Mouse (Mus musculus): ENCODE data around the gene Prr11. TPM values are rescaled to one million over a fixed set of nuclear protein-coding genes. Genes with fewer than 3 reads are reported as not detected.
A peak's percentile ranks its signal among the peaks of the same experiment; 100 is the strongest.
"Not testable (repeated sequence)": the region's sequence is repeated elsewhere in the genome, so short reads cannot be mapped to it uniquely, and the experiment has no call there.

Gene Prr11
- polyA plus RNA-seq, 1 experiment from 2014 or later = 1.7 TPM

GRCm38 (mm10) chr11:87062087-87062486, 46.4 kb downstream of the Prr11 start:
- no peaks in the 10 kb centered on the region for H3K27me3 ChIP-seq (ENCODE audit: control insufficient read depth, insufficient read depth, low read depth, low read length)
- peaks cover 23% of the 10 kb centered on the region for H3K36me3 ChIP-seq (ENCODE audit: control insufficient read depth, insufficient read depth, low read length)
- no peak overlapping the region for H3K9ac ChIP-seq (ENCODE audit: low read depth, low read length)
- WGBS = 76% methylated on average over 3 of the region's 3 CpGs
- H3K27ac ChIP-seq (ENCODE audit: low read length) = no peak overlapping the region
- H3K9me3 ChIP-seq (replicated peaks; ENCODE audit: control insufficient read depth, low read length, poor library complexity, severe bottlenecking) = no peaks in the 10 kb centered on the region
- H3K4me3 ChIP-seq (ENCODE audit: low read depth, low read length) = no peak overlapping the region
- H3K4me2 ChIP-seq (ENCODE audit: low read length) = no peak overlapping the region
- ATAC-seq = no peak
- H3K4me1 ChIP-seq (ENCODE audit: control insufficient read depth, insufficient read depth, low read length) = no peaks in the 10 kb centered on the region

- no peaks in the 10 kb centered on the region for H3K4me1 ChIP-seq (ENCODE audit: control insufficient read depth, insufficient read depth, low read length)
- ATAC-seq = no peak
- no peak overlapping the region for H3K9ac ChIP-seq (ENCODE audit: low read depth, low read length)
- H3K27me3 ChIP-seq (ENCODE audit: control insufficient read depth, insufficient read depth, low read depth, low read length) = no peaks in the 10 kb centered on the region
- peaks cover 34% of the 10 kb centered on the region for H3K36me3 ChIP-seq (ENCODE audit: control insufficient read depth, insufficient read depth, low read length)
- no peaks in the 10 kb centered on the region for H3K9me3 ChIP-seq (replicated peaks; ENCODE audit: control insufficient read depth, low read length, poor library complexity, severe bottlenecking)
- H3K27ac ChIP-seq (ENCODE audit: low read length) = no peak overlapping the region
- WGBS = 98% methylated on average over 2 of the region's 2 CpGs
- no peak overlapping the region for H3K4me2 ChIP-seq (ENCODE audit: low read length)
- no peak overlapping the region for H3K4me3 ChIP-seq (ENCODE audit: low read depth, low read length)
Observed at GRCm38 (mm10) chr11:87060410-87060809, 48.1 kb downstream of the Prr11 start.

- Histone ChIP-seq H3K27ac (ENCODE audit: low read length) (no peak overlapping the region), H3K4me2 (ENCODE audit: low read length) (no peak overlapping the region)
- 94% methylated on average over 6 of the region's 6 CpGs for WGBS
Observed at GRCm38 (mm10) chr11:87056286-87056685, 52.2 kb downstream of the Prr11 start.

GRCm38 (mm10) chr11:87048900-87049299, 59.6 kb downstream of the Prr11 start:
- not testable (repeated sequence) for H3K4me3 ChIP-seq (ENCODE audit: low read depth, low read length); H3K4me1 ChIP-seq (ENCODE audit: control insufficient read depth, insufficient read depth, low read length); H3K27ac ChIP-seq (ENCODE audit: low read length); H3K9me3 ChIP-seq (replicated peaks; ENCODE audit: control insufficient read depth, low read length, poor library complexity, severe bottlenecking); H3K27me3 ChIP-seq (ENCODE audit: control insufficient read depth, insufficient read depth, low read depth, low read length); H3K9ac ChIP-seq (ENCODE audit: low read depth, low read length); ATAC-seq; H3K4me2 ChIP-seq (ENCODE audit: low read length)
- H3K36me3 ChIP-seq (ENCODE audit: control insufficient read depth, insufficient read depth, low read length) = peaks cover 40% of the 10 kb centered on the region
- 94% methylated on average over 7 of the region's 7 CpGs for WGBS

More at GRCm38 (mm10) chr11:87056286-87056685, 52.2 kb downstream of the Prr11 start:
- Histone ChIP-seq H3K9ac (ENCODE audit: low read depth, low read length) (no peak overlapping the region), H3K4me3 (ENCODE audit: low read depth, low read length) (no peak overlapping the region), H3K36me3 (ENCODE audit: control insufficient read depth, insufficient read depth, low read length) (peaks cover 42% of the 10 kb centered on the region), H3K27me3 (ENCODE audit: control insufficient read depth, insufficient read depth, low read depth, low read length) (no peaks in the 10 kb centered on the region), H3K9me3 (replicated peaks; ENCODE audit: control insufficient read depth, low read length, poor library complexity, severe bottlenecking) (no peaks in the 10 kb centered on the region), H3K4me1 (ENCODE audit: control insufficient read depth, insufficient read depth, low read length) (no peaks in the 10 kb centered on the region)
- no peak for ATAC-seq

GRCm38 (mm10) chr11:87046968-87047367, 61.5 kb downstream of the Prr11 start:
- no peak overlapping the region for H3K9ac ChIP-seq (ENCODE audit: low read depth, low read length)
- no peaks in the 10 kb centered on the region for H3K4me1 ChIP-seq (ENCODE audit: control insufficient read depth, insufficient read depth, low read length)
- no peak overlapping the region for H3K27ac ChIP-seq (ENCODE audit: low read length)
- no peak overlapping the region for H3K4me2 ChIP-seq (ENCODE audit: low read length)
- H3K36me3 ChIP-seq (ENCODE audit: control insufficient read depth, insufficient read depth, low read length) = peaks cover 41% of the 10 kb centered on the region
- ATAC-seq = no peak
- no peaks in the 10 kb centered on the region for H3K27me3 ChIP-seq (ENCODE audit: control insufficient read depth, insufficient read depth, low read depth, low read length)
- WGBS = 94% methylated on average over 5 of the region's 5 CpGs
- H3K4me3 ChIP-seq (ENCODE audit: low read depth, low read length) = no peak overlapping the region
- H3K9me3 ChIP-seq (replicated peaks; ENCODE audit: control insufficient read depth, low read length, poor library complexity, severe bottlenecking) = no peaks in the 10 kb centered on the region

- ATAC-seq = no peak
- H3K9ac ChIP-seq (ENCODE audit: low read depth, low read length) = no peak overlapping the region
- no peaks in the 10 kb centered on the region for H3K9me3 ChIP-seq (replicated peaks; ENCODE audit: control insufficient read depth, low read length, poor library complexity, severe bottlenecking)
- WGBS = 92% methylated on average over 3 of the region's 3 CpGs
- no peaks in the 10 kb centered on the region for H3K4me1 ChIP-seq (ENCODE audit: control insufficient read depth, insufficient read depth, low read length)
- H3K36me3 ChIP-seq (ENCODE audit: control insufficient read depth, insufficient read depth, low read length) = peaks cover 53% of the 10 kb centered on the region
- no peak overlapping the region for H3K4me3 ChIP-seq (ENCODE audit: low read depth, low read length)
- H3K27ac ChIP-seq (ENCODE audit: low read length) = no peak overlapping the region
- H3K27me3 ChIP-seq (ENCODE audit: control insufficient read depth, insufficient read depth, low read depth, low read length) = no peaks in the 10 kb centered on the region
- H3K4me2 ChIP-seq (ENCODE audit: low read length) = no peak overlapping the region
Observed at GRCm38 (mm10) chr11:87043052-87043451, 65.5 kb downstream of the Prr11 start.

- Histone ChIP-seq H3K9me3 (replicated peaks; ENCODE audit: control insufficient read depth, low read length, poor library complexity, severe bottlenecking) (no peaks in the 10 kb centered on the region), H3K4me2 (ENCODE audit: low read length) (no peak overlapping the region), H3K27ac (ENCODE audit: low read length) (no peak overlapping the region), H3K27me3 (ENCODE audit: control insufficient read depth, insufficient read depth, low read depth, low read length) (no peaks in the 10 kb centered on the region), H3K36me3 (ENCODE audit: control insufficient read depth, insufficient read depth, low read length) (peaks cover 62% of the 10 kb centered on the region), H3K4me1 (ENCODE audit: control insufficient read depth, insufficient read depth, low read length) (no peaks in the 10 kb centered on the region), H3K4me3 (ENCODE audit: low read depth, low read length) (no peak overlapping the region), H3K9ac (ENCODE audit: low read depth, low read length) (no peak overlapping the region)
- ATAC-seq = no peak
- 93% methylated on average over 9 of the region's 9 CpGs for WGBS
Observed at GRCm38 (mm10) chr11:87039307-87039963, 69.1 kb downstream of the Prr11 start.

MicroRNA genes within 50 kb of the gene (microRNA counts, 519-probe panel; counts per million panel counts)
- microRNA mmu-miR-301a = 3,761 counts per million, percentile 97 among the panel's probes with 10 or more counts

Small RNAs within 50 kb of the gene (microRNA-seq; reads per million reads assigned to microRNA genes)
- 2,914 reads per million, percentile 86 among the genes with 10 or more reads in this experiment for gene Mir301

Other genes with a start within 250 kb of the Prr11 start
- gene Ypel2, start 115.0 kb downstream of the Prr11 start, polyA plus RNA-seq (2015; fragmentation: Nextera tagmentation; extraction: Ambion mirVana) = 5.7 and 6.5 TPM in 2 replicates
- 177 and 178 TPM in 2 replicates for gene Gdpd1, start 34.6 kb downstream of the Prr11 start, polyA plus RNA-seq (2015; fragmentation: Nextera tagmentation; extraction: Ambion mirVana)
- 22.3 and 23.1 TPM in 2 replicates for gene Smg8, start 21.9 kb downstream of the Prr11 start, polyA plus RNA-seq (2015; fragmentation: Nextera tagmentation; extraction: Ambion mirVana)
- 42.4 and 46.9 TPM in 2 replicates for gene Ska2, start 526 bp upstream of the Prr11 start, polyA plus RNA-seq (2015; fragmentation: Nextera tagmentation; extraction: Ambion mirVana)
- gene Trim37, start 18.4 kb upstream of the Prr11 start, polyA plus RNA-seq (2015; fragmentation: Nextera tagmentation; extraction: Ambion mirVana) = 89.6 and 93.4 TPM in 2 replicates